Mouse (Mus musculus): ENCODE data around the gene Tspan5.

- no peak for TF ChIP-seq CTCF (IDR thresholded peaks at IDR 0.05; ENCODE audit: low read depth)
- no peak for TF ChIP-seq EP300 (IDR thresholded peaks at IDR 0.05; ENCODE audit: low read depth)
Measured at GRCm38 (mm10) chr3:138809509-138809908, 67.5 kb downstream of the Tspan5 start.
